Mouse (Mus musculus): ENCODE data around the gene Rap1gap. TPM values are rescaled to one million over a fixed set of nuclear protein-coding genes. Genes with fewer than 3 reads are reported as not detected.
A peak's percentile ranks its signal among the peaks of the same experiment; 100 is the strongest.

Gene Rap1gap
- polyA plus RNA-seq, 1 experiment, result 109 TPM

DNA sequence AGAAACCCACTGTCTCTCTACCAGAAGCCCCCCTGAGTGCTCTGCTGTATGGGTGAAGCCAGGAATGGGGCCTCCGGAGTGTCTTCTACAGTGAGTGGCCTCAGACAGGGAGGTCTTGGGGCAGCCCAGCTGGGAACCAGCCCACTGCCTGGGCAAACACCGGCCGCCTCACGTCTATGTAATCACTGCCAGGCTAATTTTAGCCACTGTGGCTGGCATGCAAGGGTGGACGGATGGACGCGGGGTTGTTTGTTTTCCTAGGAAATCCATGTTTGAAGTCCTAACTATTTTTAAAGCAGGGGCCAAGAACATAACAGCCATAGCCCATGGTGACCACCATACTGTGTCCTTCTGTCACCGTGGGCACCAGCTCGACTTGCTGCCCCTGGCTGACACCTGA is 85.6 kb downstream of the Rap1gap start:
- no peak for DNase-seq (ENCODE audit: low read depth)
- TF ChIP-seq CTCF (IDR thresholded peaks at IDR 0.05; ENCODE audit: borderline replicate concordance, extremely low read depth, insufficient read depth, insufficient read length), result no peak
- TF ChIP-seq POLR2A (IDR thresholded peaks at IDR 0.05; ENCODE audit: borderline replicate concordance, extremely low read depth, insufficient read depth, insufficient read length, poor library complexity, severe bottlenecking), result no peak

DNA sequence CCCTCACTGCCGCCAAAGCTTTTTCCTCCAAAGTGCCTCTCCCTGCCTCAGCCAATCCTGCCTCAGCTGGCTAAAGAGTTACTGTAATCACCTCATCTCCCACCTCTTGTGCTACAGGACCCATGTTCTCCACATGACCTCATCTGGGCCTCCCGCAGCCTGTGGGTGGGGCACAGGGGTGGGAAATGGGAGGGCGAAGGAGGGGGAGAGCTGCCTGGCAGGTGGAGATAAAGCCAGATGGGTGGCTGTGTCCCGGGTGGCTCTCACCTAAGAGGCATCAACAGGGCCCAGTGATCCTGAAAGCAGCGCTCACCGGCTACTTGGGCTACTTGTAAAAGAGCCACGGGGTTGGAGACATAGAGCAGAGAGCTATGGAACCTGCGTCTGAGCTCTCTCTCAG is 86.8 kb downstream of the Rap1gap start:
- DNase-seq (ENCODE audit: low read depth), result no peak
- TF ChIP-seq CTCF (IDR thresholded peaks at IDR 0.05; ENCODE audit: borderline replicate concordance, extremely low read depth, insufficient read depth, insufficient read length) (no peak), POLR2A (IDR thresholded peaks at IDR 0.05; ENCODE audit: borderline replicate concordance, extremely low read depth, insufficient read depth, insufficient read length, poor library complexity, severe bottlenecking) (no peak)

DNA sequence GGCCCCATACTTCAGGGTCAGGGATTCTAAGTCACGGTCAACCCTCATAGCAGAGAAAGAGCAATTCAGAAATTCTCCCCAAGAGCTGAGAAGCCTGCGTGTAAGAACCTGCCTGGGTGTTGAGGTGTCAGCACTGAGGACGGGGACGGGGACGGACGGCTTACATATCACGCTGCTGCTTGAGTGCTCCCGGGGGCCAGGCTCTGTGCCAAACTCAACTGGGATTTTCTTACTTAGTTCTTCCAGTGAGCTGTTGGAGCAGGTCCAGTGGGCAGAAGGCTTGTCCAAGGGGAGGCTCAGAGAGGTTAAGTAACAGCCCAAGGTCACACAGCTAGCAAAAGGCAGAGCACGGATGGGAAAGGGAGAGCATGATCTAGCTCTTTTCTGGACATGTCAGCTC is 87.2 kb downstream of the Rap1gap start:
- peak; percentile 70 for DNase-seq (ENCODE audit: low read depth)
- TF ChIP-seq CTCF (IDR thresholded peaks at IDR 0.05; ENCODE audit: borderline replicate concordance, extremely low read depth, insufficient read depth, insufficient read length), result no peak
- no peak for TF ChIP-seq POLR2A (IDR thresholded peaks at IDR 0.05; ENCODE audit: borderline replicate concordance, extremely low read depth, insufficient read depth, insufficient read length, poor library complexity, severe bottlenecking)

DNA sequence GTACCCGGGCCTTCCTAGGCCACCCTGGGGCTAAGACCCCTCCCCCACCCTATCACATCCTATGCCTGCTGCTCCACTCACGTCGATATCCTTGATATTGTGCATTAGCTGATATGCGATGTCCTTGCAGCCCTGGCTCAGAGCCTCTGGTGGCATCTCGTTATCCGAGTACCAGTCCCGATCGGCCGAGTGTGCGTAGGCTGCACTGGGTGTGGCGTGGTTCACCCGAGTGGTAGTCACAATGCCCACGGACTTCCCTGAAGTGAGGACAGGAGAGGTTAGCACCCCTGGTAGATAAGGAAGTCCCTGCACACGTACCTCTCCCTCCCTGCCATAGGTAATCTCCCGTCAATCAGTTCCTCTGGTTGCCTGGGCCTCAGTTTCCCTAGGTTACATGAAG is 87.9 kb downstream of the Rap1gap start:
- TF ChIP-seq POLR2A (IDR thresholded peaks at IDR 0.05; ENCODE audit: borderline replicate concordance, extremely low read depth, insufficient read depth, insufficient read length, poor library complexity, severe bottlenecking), result no peak
- no peak for TF ChIP-seq CTCF (IDR thresholded peaks at IDR 0.05; ENCODE audit: borderline replicate concordance, extremely low read depth, insufficient read depth, insufficient read length)
- DNase-seq (ENCODE audit: low read depth), result no peak

DNA sequence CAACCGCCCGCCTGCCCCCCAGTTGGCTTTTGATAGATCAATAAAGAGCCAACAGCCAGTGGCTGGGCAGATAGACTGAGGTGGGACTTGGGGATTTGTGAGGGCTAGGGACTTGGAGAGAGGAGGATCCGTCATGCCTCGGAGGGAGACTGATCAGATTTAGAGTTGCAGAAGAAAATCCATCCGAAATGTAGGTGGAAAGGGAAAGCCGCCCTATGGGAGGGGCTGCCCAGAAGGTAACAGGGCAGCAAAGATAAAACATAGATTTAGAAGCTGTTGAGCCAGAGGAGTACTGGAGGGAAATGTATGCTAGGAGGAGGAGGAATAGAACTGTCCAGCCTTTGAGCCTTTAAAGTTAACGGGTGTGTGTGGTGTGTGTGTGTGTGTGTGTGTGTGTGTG is 88.7 kb downstream of the Rap1gap start:
- TF ChIP-seq POLR2A (IDR thresholded peaks at IDR 0.05; ENCODE audit: borderline replicate concordance, extremely low read depth, insufficient read depth, insufficient read length, poor library complexity, severe bottlenecking) (no peak), CTCF (IDR thresholded peaks at IDR 0.05; ENCODE audit: borderline replicate concordance, extremely low read depth, insufficient read depth, insufficient read length) (no peak)
- DNase-seq (ENCODE audit: low read depth), result no peak

DNA sequence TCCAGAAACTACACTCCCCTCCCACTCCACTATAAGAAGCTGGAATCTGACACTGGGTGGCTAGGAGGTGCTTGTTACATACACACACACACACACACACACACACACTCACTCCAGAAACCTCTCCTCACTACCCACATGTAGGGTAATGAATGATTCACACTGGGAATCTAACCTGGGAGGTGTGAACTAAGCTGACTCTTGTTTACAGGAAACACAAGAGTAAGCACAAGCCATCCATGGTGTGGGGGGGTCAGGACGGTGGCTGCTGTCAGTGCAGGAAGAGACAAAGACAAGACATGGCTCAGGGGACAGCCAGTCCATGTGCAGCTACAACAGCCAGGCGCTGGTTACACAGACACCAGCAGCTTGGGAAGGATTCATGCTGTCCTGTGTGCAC is 89.9 kb downstream of the Rap1gap start:
- TF ChIP-seq POLR2A (IDR thresholded peaks at IDR 0.05; ENCODE audit: borderline replicate concordance, extremely low read depth, insufficient read depth, insufficient read length, poor library complexity, severe bottlenecking), result no peak
- no peak for TF ChIP-seq CTCF (IDR thresholded peaks at IDR 0.05; ENCODE audit: borderline replicate concordance, extremely low read depth, insufficient read depth, insufficient read length)
- DNase-seq (ENCODE audit: low read depth), result no peak

DNA sequence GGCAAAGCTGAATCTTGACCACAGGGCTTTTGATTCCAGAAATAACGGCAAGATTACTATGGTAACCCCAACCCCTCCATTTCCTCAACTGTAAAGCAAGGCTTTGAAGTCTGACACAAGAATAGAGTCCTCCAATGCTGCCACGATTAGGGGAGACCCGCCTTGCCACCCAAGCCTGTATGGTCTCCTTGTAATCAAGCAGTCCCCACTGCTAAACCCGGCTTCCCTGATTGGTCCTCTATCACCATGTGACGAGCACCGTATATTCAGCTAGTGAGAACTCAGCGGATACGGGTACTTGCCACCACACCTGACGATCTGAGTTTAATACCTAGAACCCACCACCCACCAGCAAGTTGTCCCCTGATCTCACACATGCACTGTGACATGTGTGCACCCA is 98.4 kb downstream of the Rap1gap start:
- TF ChIP-seq POLR2A (IDR thresholded peaks at IDR 0.05; ENCODE audit: borderline replicate concordance, extremely low read depth, insufficient read depth, insufficient read length, poor library complexity, severe bottlenecking) (no peak), CTCF (IDR thresholded peaks at IDR 0.05; ENCODE audit: borderline replicate concordance, extremely low read depth, insufficient read depth, insufficient read length) (no peak)
- DNase-seq (ENCODE audit: low read depth), result peak; percentile 31

DNA sequence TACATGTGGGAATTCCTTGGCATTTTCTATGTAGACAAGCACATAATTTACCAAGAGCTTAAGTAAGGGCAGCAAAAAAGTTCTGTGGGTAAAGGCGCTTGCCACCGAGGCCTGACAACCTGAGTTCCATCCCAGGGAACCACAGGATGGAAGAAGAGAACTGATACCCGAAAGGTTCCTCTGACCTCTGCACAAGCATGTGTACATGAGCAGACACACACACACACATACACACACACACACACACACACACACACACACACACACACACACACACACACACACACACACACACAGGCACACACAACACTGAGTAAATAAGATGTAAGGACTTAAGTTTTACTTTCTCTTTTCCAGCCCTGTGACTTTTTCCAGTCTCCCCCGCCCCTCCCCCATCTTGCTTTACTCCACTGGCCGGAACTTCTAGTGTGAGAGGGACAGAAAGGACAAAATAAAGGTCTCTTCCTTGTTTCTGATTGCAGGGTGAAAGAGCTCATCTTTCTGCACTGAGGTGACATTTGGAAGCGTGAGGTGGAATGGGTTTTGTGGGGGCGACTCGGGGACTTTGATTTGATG is 99.5 kb downstream of the Rap1gap start:
- DNase-seq (ENCODE audit: low read depth), result no peak
- TF ChIP-seq CTCF (IDR thresholded peaks at IDR 0.05; ENCODE audit: borderline replicate concordance, extremely low read depth, insufficient read depth, insufficient read length), result no peak
- no peak for TF ChIP-seq POLR2A (IDR thresholded peaks at IDR 0.05; ENCODE audit: borderline replicate concordance, extremely low read depth, insufficient read depth, insufficient read length, poor library complexity, severe bottlenecking)

DNA sequence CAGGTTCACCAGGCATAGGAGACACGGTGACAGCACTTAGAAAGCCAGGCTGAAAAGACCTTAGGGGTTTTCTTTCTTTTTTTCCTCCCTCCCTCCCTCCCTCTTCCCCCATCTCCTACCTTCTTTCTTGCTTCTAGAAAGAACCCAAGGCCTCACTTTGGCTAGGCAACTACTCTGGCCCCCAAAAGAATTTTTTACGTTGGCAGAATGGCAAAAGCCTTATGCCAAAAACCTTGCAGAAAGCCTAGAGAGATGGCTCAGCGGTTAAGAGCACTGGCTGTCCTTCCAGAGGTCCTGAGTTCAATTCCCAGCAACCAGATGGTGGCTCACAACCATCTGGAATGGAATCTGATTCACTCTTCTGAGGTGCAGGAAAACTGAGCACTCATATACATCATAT is 100.1 kb downstream of the Rap1gap start:
- TF ChIP-seq CTCF (IDR thresholded peaks at IDR 0.05; ENCODE audit: borderline replicate concordance, extremely low read depth, insufficient read depth, insufficient read length) (no peak), POLR2A (IDR thresholded peaks at IDR 0.05; ENCODE audit: borderline replicate concordance, extremely low read depth, insufficient read depth, insufficient read length, poor library complexity, severe bottlenecking) (no peak)

DNA sequence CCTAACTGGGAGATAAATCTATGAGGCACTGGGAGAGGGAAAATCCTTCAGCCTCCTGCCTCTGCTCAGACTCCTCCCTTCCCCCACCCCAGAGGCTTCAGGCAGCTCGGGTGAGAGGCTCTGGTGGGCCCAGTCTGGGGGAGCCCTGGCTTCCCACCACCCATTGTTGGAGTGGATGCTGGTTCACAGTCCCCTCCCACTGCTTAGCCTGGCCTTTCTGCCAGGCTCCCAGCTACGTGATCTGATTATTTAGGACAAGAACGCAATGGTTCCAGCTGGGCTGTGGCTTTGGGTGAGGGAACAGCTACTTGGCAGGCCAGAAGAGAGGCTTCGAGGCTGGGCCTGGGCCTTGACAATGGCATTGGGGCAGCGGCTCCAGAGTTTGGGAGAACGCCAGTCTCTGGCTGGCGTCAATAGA is 101.0 kb downstream of the Rap1gap start:
- TF ChIP-seq POLR2A (IDR thresholded peaks at IDR 0.05; ENCODE audit: borderline replicate concordance, extremely low read depth, insufficient read depth, insufficient read length, poor library complexity, severe bottlenecking), result no peak
- TF ChIP-seq CTCF (IDR thresholded peaks at IDR 0.05; ENCODE audit: borderline replicate concordance, extremely low read depth, insufficient read depth, insufficient read length), result no peak

More for the DNA sequence above, 100.1 kb downstream of the Rap1gap start:
- no peak for DNase-seq (ENCODE audit: low read depth)

DNA sequence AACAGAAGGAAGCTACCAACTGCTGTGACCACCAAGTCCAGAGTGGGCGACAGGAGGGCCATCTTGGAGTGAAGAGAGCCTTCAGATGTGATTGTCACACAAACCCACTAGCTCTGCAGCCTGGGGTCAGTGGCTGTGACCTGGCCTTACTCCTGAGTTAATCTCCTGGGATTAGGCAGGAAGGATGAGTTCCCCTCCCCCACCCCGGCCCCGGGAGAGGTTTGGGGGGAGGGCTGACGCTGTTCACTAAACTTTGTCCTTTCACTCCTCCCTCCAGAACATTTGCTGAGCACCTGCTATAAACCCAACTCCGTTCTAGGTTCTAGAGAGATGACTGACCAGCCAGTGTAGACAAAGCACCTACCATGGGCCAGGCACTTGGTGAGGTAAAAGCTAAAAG is 101.8 kb downstream of the Rap1gap start:
- TF ChIP-seq POLR2A (IDR thresholded peaks at IDR 0.05; ENCODE audit: borderline replicate concordance, extremely low read depth, insufficient read depth, insufficient read length, poor library complexity, severe bottlenecking), result no peak
- DNase-seq (ENCODE audit: low read depth), result no peak

More for the DNA sequence above, 101.0 kb downstream of the Rap1gap start:
- peak; percentile 97 for DNase-seq (ENCODE audit: low read depth)

DNA sequence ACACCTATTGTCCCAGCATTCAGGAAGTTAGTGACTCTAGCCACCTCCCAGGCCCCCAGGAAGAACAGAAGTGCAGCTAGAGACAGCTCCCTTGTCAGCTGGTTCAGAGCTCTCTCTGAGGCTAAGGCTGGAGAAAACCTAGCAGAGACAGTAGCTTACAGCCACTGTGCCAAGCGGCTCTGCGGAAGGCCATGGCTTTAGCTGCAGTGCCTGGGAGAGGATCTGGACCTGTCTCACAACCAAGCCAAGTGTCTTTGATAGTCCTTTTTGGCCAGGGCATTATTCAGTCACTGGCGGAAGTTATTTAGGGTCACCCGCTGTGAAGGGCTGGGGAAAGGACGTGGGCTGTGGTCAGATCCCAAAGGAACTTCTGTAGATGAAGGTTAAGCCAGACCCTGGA is 103.9 kb downstream of the Rap1gap start:
- DNase-seq (ENCODE audit: low read depth), result no peak
- TF ChIP-seq CTCF (IDR thresholded peaks at IDR 0.05; ENCODE audit: borderline replicate concordance, extremely low read depth, insufficient read depth, insufficient read length) (no peak), POLR2A (IDR thresholded peaks at IDR 0.05; ENCODE audit: borderline replicate concordance, extremely low read depth, insufficient read depth, insufficient read length, poor library complexity, severe bottlenecking) (no peak)
